Mouse (Mus musculus): Measurements from ENCODE around the gene Phlpp1. TPM values are rescaled to one million over a fixed set of nuclear protein-coding genes. Genes with fewer than 3 reads are reported as not detected.
"Not testable (repeated sequence)": the region's sequence is repeated elsewhere in the genome, so short reads cannot be mapped to it uniquely, and the experiment has no call there.

The Phlpp1 gene
- polyA plus RNA-seq, 1 experiment from 2014 or later: 7.1 TPM

GRCm38 (mm10) chr1:106311830-106312229 lies 140.3 kb downstream of the Phlpp1 start:
- not testable (repeated sequence) for H3K9me3 ChIP-seq (replicated peaks; ENCODE audit: control insufficient read depth, low read length, poor library complexity, severe bottlenecking); H3K27ac ChIP-seq (ENCODE audit: low read length); H3K4me2 ChIP-seq (ENCODE audit: low read length); H3K4me3 ChIP-seq (ENCODE audit: low read depth, low read length); H3K9ac ChIP-seq (ENCODE audit: low read depth, low read length); H3K4me1 ChIP-seq (ENCODE audit: control insufficient read depth, insufficient read depth, low read length); H3K36me3 ChIP-seq (ENCODE audit: control insufficient read depth, insufficient read depth, low read length); ATAC-seq; H3K27me3 ChIP-seq (ENCODE audit: control insufficient read depth, insufficient read depth, low read depth, low read length)
- WGBS: 96% methylated on average over 2 of the region's 2 CpGs

- no peak for ATAC-seq
- no peaks in the 10 kb centered on the region for H3K27me3 ChIP-seq (ENCODE audit: control insufficient read depth, insufficient read depth, low read depth, low read length)
- peaks cover 4% of the 10 kb centered on the region; the same call in 1 of the 2 replicates for H3K4me1 ChIP-seq (ENCODE audit: control insufficient read depth, insufficient read depth, low read length)
- H3K9ac ChIP-seq (ENCODE audit: low read depth, low read length): no peak overlapping the region
- H3K9me3 ChIP-seq (replicated peaks; ENCODE audit: control insufficient read depth, low read length, poor library complexity, severe bottlenecking): no peaks in the 10 kb centered on the region
- no peaks in the 10 kb centered on the region for H3K36me3 ChIP-seq (ENCODE audit: control insufficient read depth, insufficient read depth, low read length)
- no peak overlapping the region for H3K4me3 ChIP-seq (ENCODE audit: low read depth, low read length)
- no peak overlapping the region for H3K27ac ChIP-seq (ENCODE audit: low read length)
- H3K4me2 ChIP-seq (ENCODE audit: low read length): no peak overlapping the region
- 89% methylated on average over 4 of the region's 4 CpGs for WGBS
These were observed 142.9 kb downstream of the Phlpp1 start for GRCm38 (mm10) chr1:106314476-106314875.

- Histone ChIP-seq H3K4me1 (ENCODE audit: control insufficient read depth, insufficient read depth, low read length) (peaks cover 4% of the 10 kb centered on the region; the same call in 1 of the 2 replicates), H3K4me2 (ENCODE audit: low read length) (no peak overlapping the region), H3K27ac (ENCODE audit: low read length) (no peak overlapping the region), H3K9me3 (replicated peaks; ENCODE audit: control insufficient read depth, low read length, poor library complexity, severe bottlenecking) (no peaks in the 10 kb centered on the region), H3K36me3 (ENCODE audit: control insufficient read depth, insufficient read depth, low read length) (no peaks in the 10 kb centered on the region), H3K9ac (ENCODE audit: low read depth, low read length) (no peak overlapping the region), H3K27me3 (ENCODE audit: control insufficient read depth, insufficient read depth, low read depth, low read length) (no peaks in the 10 kb centered on the region), H3K4me3 (ENCODE audit: low read depth, low read length) (no peak overlapping the region)
- WGBS: 81% methylated on average over 4 of the region's 4 CpGs
- ATAC-seq: no peak
These were observed 145.2 kb downstream of the Phlpp1 start for GRCm38 (mm10) chr1:106316641-106317304.

GRCm38 (mm10) chr1:106318341-106318740 lies 146.8 kb downstream of the Phlpp1 start:
- WGBS: 89% methylated on average over 5 of the region's 5 CpGs
- Histone ChIP-seq H3K27ac (ENCODE audit: low read length) (no peak overlapping the region), H3K36me3 (ENCODE audit: control insufficient read depth, insufficient read depth, low read length) (no peaks in the 10 kb centered on the region), H3K9me3 (replicated peaks; ENCODE audit: control insufficient read depth, low read length, poor library complexity, severe bottlenecking) (no peaks in the 10 kb centered on the region), H3K4me2 (ENCODE audit: low read length) (no peak overlapping the region), H3K4me3 (ENCODE audit: low read depth, low read length) (no peak overlapping the region), H3K27me3 (ENCODE audit: control insufficient read depth, insufficient read depth, low read depth, low read length) (no peaks in the 10 kb centered on the region), H3K4me1 (ENCODE audit: control insufficient read depth, insufficient read depth, low read length) (peaks cover 4% of the 10 kb centered on the region; the same call in 1 of the 2 replicates), H3K9ac (ENCODE audit: low read depth, low read length) (no peak overlapping the region)
- no peak for ATAC-seq

GRCm38 (mm10) chr1:106320583-106320982 lies 149.0 kb downstream of the Phlpp1 start:
- no peak overlapping the region for H3K4me3 ChIP-seq (ENCODE audit: low read depth, low read length)
- H3K36me3 ChIP-seq (ENCODE audit: control insufficient read depth, insufficient read depth, low read length): no peaks in the 10 kb centered on the region
- H3K4me2 ChIP-seq (ENCODE audit: low read length): no peak overlapping the region
- peaks cover 4% of the 10 kb centered on the region; the same call in 1 of the 2 replicates for H3K4me1 ChIP-seq (ENCODE audit: control insufficient read depth, insufficient read depth, low read length)
- no peaks in the 10 kb centered on the region for H3K9me3 ChIP-seq (replicated peaks; ENCODE audit: control insufficient read depth, low read length, poor library complexity, severe bottlenecking)
- WGBS: 100% methylated on average over 1 of the region's 1 CpGs
- H3K9ac ChIP-seq (ENCODE audit: low read depth, low read length): no peak overlapping the region
- no peak for ATAC-seq
- no peak overlapping the region for H3K27ac ChIP-seq (ENCODE audit: low read length)
- no peaks in the 10 kb centered on the region for H3K27me3 ChIP-seq (ENCODE audit: control insufficient read depth, insufficient read depth, low read depth, low read length)

- 92% methylated on average over 8 of the region's 8 CpGs for WGBS
- no peak overlapping the region for H3K9ac ChIP-seq (ENCODE audit: low read depth, low read length)
- H3K4me1 ChIP-seq (ENCODE audit: control insufficient read depth, insufficient read depth, low read length): peaks cover 4% of the 10 kb centered on the region; the same call in 1 of the 2 replicates
- ATAC-seq: no peak
- no peak overlapping the region for H3K4me3 ChIP-seq (ENCODE audit: low read depth, low read length)
- H3K27me3 ChIP-seq (ENCODE audit: control insufficient read depth, insufficient read depth, low read depth, low read length): no peaks in the 10 kb centered on the region
- H3K27ac ChIP-seq (ENCODE audit: low read length): no peak overlapping the region
- H3K9me3 ChIP-seq (replicated peaks; ENCODE audit: control insufficient read depth, low read length, poor library complexity, severe bottlenecking): no peaks in the 10 kb centered on the region
- no peaks in the 10 kb centered on the region for H3K36me3 ChIP-seq (ENCODE audit: control insufficient read depth, insufficient read depth, low read length)
- H3K4me2 ChIP-seq (ENCODE audit: low read length): no peak overlapping the region
These were observed 150.0 kb downstream of the Phlpp1 start for GRCm38 (mm10) chr1:106321432-106322126.

- WGBS: 83% methylated on average over 2 of the region's 2 CpGs
- no peak overlapping the region for H3K4me3 ChIP-seq (ENCODE audit: low read depth, low read length)
- no peak for ATAC-seq
These were observed 155.1 kb downstream of the Phlpp1 start for GRCm38 (mm10) chr1:106326691-106327090.

GRCm38 (mm10) chr1:106342100-106342499 lies 170.5 kb downstream of the Phlpp1 start:
- no peak for ATAC-seq
- H3K4me3 ChIP-seq (ENCODE audit: low read depth, low read length): no peak overlapping the region
- 84% methylated on average over 3 of the region's 3 CpGs for WGBS
- H3K9me3 ChIP-seq (replicated peaks; ENCODE audit: control insufficient read depth, low read length, poor library complexity, severe bottlenecking): no peaks in the 10 kb centered on the region
- H3K9ac ChIP-seq (ENCODE audit: low read depth, low read length): no peak overlapping the region
- H3K27me3 ChIP-seq (ENCODE audit: control insufficient read depth, insufficient read depth, low read depth, low read length): no peaks in the 10 kb centered on the region
- 0 out of 2 replicates have a peak, but pooled peaks cover 9% of the 10 kb centered on the region for H3K36me3 ChIP-seq (ENCODE audit: control insufficient read depth, insufficient read depth, low read length)
- no peak overlapping the region for H3K4me2 ChIP-seq (ENCODE audit: low read length)
- H3K27ac ChIP-seq (ENCODE audit: low read length): no peak overlapping the region
- no peaks in the 10 kb centered on the region for H3K4me1 ChIP-seq (ENCODE audit: control insufficient read depth, insufficient read depth, low read length)

More at GRCm38 (mm10) chr1:106326691-106327090, 155.1 kb downstream of the Phlpp1 start:
- no peak overlapping the region for H3K9ac ChIP-seq (ENCODE audit: low read depth, low read length)
- no peaks in the 10 kb centered on the region for H3K27me3 ChIP-seq (ENCODE audit: control insufficient read depth, insufficient read depth, low read depth, low read length)
- no peaks in the 10 kb centered on the region for H3K4me1 ChIP-seq (ENCODE audit: control insufficient read depth, insufficient read depth, low read length)
- no peak overlapping the region for H3K4me2 ChIP-seq (ENCODE audit: low read length)
- no peak overlapping the region for H3K27ac ChIP-seq (ENCODE audit: low read length)
- H3K9me3 ChIP-seq (replicated peaks; ENCODE audit: control insufficient read depth, low read length, poor library complexity, severe bottlenecking): no peaks in the 10 kb centered on the region
- no peaks in the 10 kb centered on the region for H3K36me3 ChIP-seq (ENCODE audit: control insufficient read depth, insufficient read depth, low read length)

GRCm38 (mm10) chr1:106345265-106345664 lies 173.7 kb downstream of the Phlpp1 start:
- H3K27ac ChIP-seq (ENCODE audit: low read length): no peak overlapping the region
- no peak overlapping the region for H3K9ac ChIP-seq (ENCODE audit: low read depth, low read length)
- no peaks in the 10 kb centered on the region for H3K27me3 ChIP-seq (ENCODE audit: control insufficient read depth, insufficient read depth, low read depth, low read length)
- H3K4me2 ChIP-seq (ENCODE audit: low read length): no peak overlapping the region
- H3K9me3 ChIP-seq (replicated peaks; ENCODE audit: control insufficient read depth, low read length, poor library complexity, severe bottlenecking): no peaks in the 10 kb centered on the region
- H3K4me3 ChIP-seq (ENCODE audit: low read depth, low read length): no peak overlapping the region
- no peak for ATAC-seq
- H3K4me1 ChIP-seq (ENCODE audit: control insufficient read depth, insufficient read depth, low read length): no peaks in the 10 kb centered on the region
- 96% methylated on average over 2 of the region's 2 CpGs for WGBS
- H3K36me3 ChIP-seq (ENCODE audit: control insufficient read depth, insufficient read depth, low read length): peaks cover 6% of the 10 kb centered on the region; the same call in 1 of the 2 replicates

Measured in midbrain, embryonic 16.5 days (tissue).